Mouse (Mus musculus): Measurements from ENCODE around the gene Nmnat2. TPM values are rescaled to one million over a fixed set of nuclear protein-coding genes. Genes with fewer than 3 reads are reported as not detected.

Nmnat2 gene
- polyA plus RNA-seq, 1 experiment, result 0.63 TPM

GRCm38 (mm10) chr1:153120544-153120943, 165.8 kb downstream of the Nmnat2 start:
- no peak for DNase-seq (ENCODE audit: low read depth in 1 of 2, low spot score in 2 of 2)
- Histone ChIP-seq H3K27me3 (ENCODE audit: control insufficient read depth, insufficient read depth, low read length) (no peaks in the 10 kb centered on the region), H3K36me3 (ENCODE audit: control insufficient read depth, insufficient read depth, low read length) (no peaks in the 10 kb centered on the region), H3K4me1 (ENCODE audit: control insufficient read depth, insufficient read depth, insufficient read length) (no peaks in the 10 kb centered on the region), H3K27ac (ENCODE audit: insufficient read depth, low read length) (no peak overlapping the region), H3K4me3 (ENCODE audit: extremely low read depth, insufficient read depth, insufficient read length) (no peak overlapping the region)
- WGBS, result 63% methylated on average over 6 of the region's 6 CpGs
- TF ChIP-seq POLR2A (IDR thresholded peaks at IDR 0.05; ENCODE audit: low read depth, low read length), result no peak
- TF ChIP-seq CTCF (IDR thresholded peaks at IDR 0.05; ENCODE audit: extremely low read depth, insufficient read depth, insufficient read length, insufficient replicate concordance), result no peak

GRCm38 (mm10) chr1:153121320-153121719, 166.5 kb downstream of the Nmnat2 start:
- H3K27me3 ChIP-seq (ENCODE audit: control insufficient read depth, insufficient read depth, low read length), result no peaks in the 10 kb centered on the region
- no peaks in the 10 kb centered on the region for H3K36me3 ChIP-seq (ENCODE audit: control insufficient read depth, insufficient read depth, low read length)
- H3K27ac ChIP-seq (ENCODE audit: insufficient read depth, low read length), result no peak overlapping the region
- H3K4me1 ChIP-seq (ENCODE audit: control insufficient read depth, insufficient read depth, insufficient read length), result no peaks in the 10 kb centered on the region
- WGBS, result 54% methylated on average over 5 of the region's 5 CpGs
- H3K4me3 ChIP-seq (ENCODE audit: extremely low read depth, insufficient read depth, insufficient read length), result no peak overlapping the region
- TF ChIP-seq POLR2A (IDR thresholded peaks at IDR 0.05; ENCODE audit: low read depth, low read length) (no peak), CTCF (IDR thresholded peaks at IDR 0.05; ENCODE audit: extremely low read depth, insufficient read depth, insufficient read length, insufficient replicate concordance) (no peak)
- no peak for DNase-seq (ENCODE audit: low read depth in 1 of 2, low spot score in 2 of 2)

GRCm38 (mm10) chr1:153122764-153123163, 168.0 kb downstream of the Nmnat2 start:
- H3K4me1 ChIP-seq (ENCODE audit: control insufficient read depth, insufficient read depth, insufficient read length), result no peaks in the 10 kb centered on the region
- H3K4me3 ChIP-seq (ENCODE audit: extremely low read depth, insufficient read depth, insufficient read length), result no peak overlapping the region
- H3K27me3 ChIP-seq (ENCODE audit: control insufficient read depth, insufficient read depth, low read length), result no peaks in the 10 kb centered on the region
- TF ChIP-seq POLR2A (IDR thresholded peaks at IDR 0.05; ENCODE audit: low read depth, low read length), result no peak
- H3K36me3 ChIP-seq (ENCODE audit: control insufficient read depth, insufficient read depth, low read length), result no peaks in the 10 kb centered on the region
- 91% methylated on average over 4 of the region's 4 CpGs for WGBS
- no peak overlapping the region for H3K27ac ChIP-seq (ENCODE audit: insufficient read depth, low read length)
- DNase-seq (ENCODE audit: low read depth in 1 of 2, low spot score in 2 of 2), result no peak

DNA sequence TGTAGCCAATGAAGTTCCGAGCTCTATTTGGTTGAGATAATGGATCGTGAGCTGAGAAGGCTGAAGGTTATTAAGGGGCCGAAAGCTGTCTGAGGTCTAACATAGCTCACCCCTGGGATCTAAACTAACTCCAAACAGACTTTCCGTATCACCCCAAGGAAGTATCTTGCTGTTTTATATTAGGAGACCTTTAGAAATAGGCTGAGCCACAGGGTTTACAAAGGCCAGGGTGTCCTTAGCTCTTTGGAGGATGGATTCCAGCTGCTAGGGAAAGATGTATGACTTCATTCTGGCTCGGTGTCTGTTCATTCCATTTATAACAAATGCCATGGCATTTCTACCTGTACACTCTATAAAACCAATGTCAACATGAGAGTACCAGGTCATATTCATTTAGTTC, 169.7 kb downstream of the Nmnat2 start:
- Histone ChIP-seq H3K4me1 (ENCODE audit: control insufficient read depth, insufficient read depth, insufficient read length) (no peaks in the 10 kb centered on the region), H3K27me3 (ENCODE audit: control insufficient read depth, insufficient read depth, low read length) (no peaks in the 10 kb centered on the region), H3K36me3 (ENCODE audit: control insufficient read depth, insufficient read depth, low read length) (no peaks in the 10 kb centered on the region), H3K4me3 (ENCODE audit: extremely low read depth, insufficient read depth, insufficient read length) (no peak overlapping the region), H3K27ac (ENCODE audit: insufficient read depth, low read length) (no peak overlapping the region)
- WGBS, result 92% methylated on average over 5 of the region's 5 CpGs
- DNase-seq (ENCODE audit: low read depth in 1 of 2, low spot score in 2 of 2), result no peak
- no peak for TF ChIP-seq CTCF (IDR thresholded peaks at IDR 0.05; ENCODE audit: extremely low read depth, insufficient read depth, insufficient read length, insufficient replicate concordance)
- no peak for TF ChIP-seq POLR2A (IDR thresholded peaks at IDR 0.05; ENCODE audit: low read depth, low read length)

DNA sequence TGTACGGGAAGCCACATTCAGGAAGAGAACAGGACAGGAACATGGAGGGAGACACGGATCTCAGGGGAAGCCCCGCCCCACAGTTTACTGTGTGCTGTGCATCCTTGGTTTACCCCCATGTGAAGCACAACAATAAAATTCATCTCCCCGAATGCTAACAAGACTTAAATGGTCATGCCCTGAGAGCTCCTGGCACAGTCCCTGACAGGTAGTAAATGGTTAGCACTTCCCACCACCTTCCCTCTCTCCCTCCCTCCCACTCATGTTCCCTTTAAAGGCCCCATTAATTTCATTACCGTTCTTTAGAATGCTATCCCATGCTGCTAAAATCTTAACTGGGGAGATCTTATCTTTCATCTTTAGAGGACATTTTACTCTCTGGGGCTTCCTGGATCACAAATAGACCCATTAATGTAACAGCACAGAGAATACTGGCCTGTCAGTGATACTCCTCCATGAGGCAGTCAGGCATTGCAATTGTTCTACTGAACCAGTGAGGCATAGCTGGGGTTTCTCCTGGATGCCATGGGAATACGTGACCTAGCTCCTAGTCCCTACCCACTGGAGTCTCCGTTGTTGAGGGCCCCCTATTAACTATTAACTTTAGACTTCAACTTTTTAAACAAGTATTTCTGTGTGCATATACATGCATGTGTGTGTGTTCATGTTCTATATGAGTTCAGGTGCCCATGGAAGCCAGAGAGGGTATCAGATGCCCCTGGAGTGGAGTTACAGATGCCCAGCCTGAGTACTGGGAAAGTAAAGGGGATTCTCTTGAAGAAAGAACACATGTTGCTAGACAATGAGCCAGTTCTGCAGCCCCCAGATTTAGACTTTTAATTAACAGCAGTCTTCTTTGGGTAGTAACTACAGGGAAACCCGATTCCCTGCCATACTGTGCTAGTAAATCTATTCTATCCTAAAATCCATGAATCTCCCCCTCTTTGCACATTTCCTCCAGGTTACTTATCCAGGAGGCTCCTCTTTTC, 170.8 kb downstream of the Nmnat2 start:
- no peaks in the 10 kb centered on the region for H3K27me3 ChIP-seq (ENCODE audit: control insufficient read depth, insufficient read depth, low read length)
- H3K36me3 ChIP-seq (ENCODE audit: control insufficient read depth, insufficient read depth, low read length), result no peaks in the 10 kb centered on the region
- no peak for DNase-seq (ENCODE audit: low read depth in 1 of 2, low spot score in 2 of 2)
- H3K4me3 ChIP-seq (ENCODE audit: extremely low read depth, insufficient read depth, insufficient read length), result no peak overlapping the region
- TF ChIP-seq CTCF (IDR thresholded peaks at IDR 0.05; ENCODE audit: extremely low read depth, insufficient read depth, insufficient read length, insufficient replicate concordance), result no peak
- no peak for TF ChIP-seq POLR2A (IDR thresholded peaks at IDR 0.05; ENCODE audit: low read depth, low read length)
- no peaks in the 10 kb centered on the region for H3K4me1 ChIP-seq (ENCODE audit: control insufficient read depth, insufficient read depth, insufficient read length)
- WGBS, result 87% methylated on average over 8 of the region's 8 CpGs
- no peak overlapping the region for H3K27ac ChIP-seq (ENCODE audit: insufficient read depth, low read length)

- Histone ChIP-seq H3K4me1 (ENCODE audit: control insufficient read depth, insufficient read depth, insufficient read length) (no peaks in the 10 kb centered on the region), H3K36me3 (ENCODE audit: control insufficient read depth, insufficient read depth, low read length) (no peaks in the 10 kb centered on the region), H3K27ac (ENCODE audit: insufficient read depth, low read length) (no peak overlapping the region), H3K4me3 (ENCODE audit: extremely low read depth, insufficient read depth, insufficient read length) (no peak overlapping the region), H3K27me3 (ENCODE audit: control insufficient read depth, insufficient read depth, low read length) (no peaks in the 10 kb centered on the region)
- TF ChIP-seq CTCF (IDR thresholded peaks at IDR 0.05; ENCODE audit: extremely low read depth, insufficient read depth, insufficient read length, insufficient replicate concordance), result no peak
- WGBS, result 87% methylated on average over 15 of the region's 15 CpGs
- DNase-seq (ENCODE audit: low read depth in 1 of 2, low spot score in 2 of 2), result no peak
These were observed 171.9 kb downstream of the Nmnat2 start for GRCm38 (mm10) chr1:153126491-153127381.

Data from spleen, adult 2 months (tissue).